Mouse (Mus musculus) layer of hippocampus, adult 9-10 months (tissue): ENCODE data around the gene Ropn1.
A peak's percentile ranks its signal among the peaks of the same experiment; 100 is the strongest.
"Not testable (repeated sequence)": the region's sequence is repeated elsewhere in the genome, so short reads cannot be mapped to it uniquely, and the experiment has no call there.

Experiments used
- DNase-seq: peaks from one replicate; pipeline ENCODE4 v3.0.0; 2022; ENCODE audit warnings: low spot score

The Ropn1 gene

DNA sequence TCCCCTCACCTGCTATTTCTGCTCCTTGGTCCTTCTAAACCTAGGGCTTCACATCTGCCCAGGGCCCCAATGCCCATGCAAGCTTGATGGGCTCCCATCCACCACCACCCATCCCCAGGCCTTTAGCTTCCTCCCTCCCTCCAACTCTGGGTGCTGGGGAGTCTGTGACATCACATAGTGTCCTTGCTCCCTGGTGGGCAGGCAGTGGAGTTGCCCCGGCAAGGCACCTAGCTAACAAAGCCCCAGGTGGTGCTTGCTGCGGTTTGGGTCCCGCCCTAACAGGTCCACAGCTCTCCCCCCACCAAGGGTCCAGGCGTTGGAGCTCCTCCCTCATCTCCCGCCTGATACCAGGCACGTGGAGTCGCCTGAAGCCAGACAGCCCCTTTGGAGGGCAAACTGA, at the start of gene Ropn1:
Gene Ropn1 (plus strand): TSS at position 301 of the 400 bp plus-strand sequence.
- no peak for DNase-seq

DNA sequence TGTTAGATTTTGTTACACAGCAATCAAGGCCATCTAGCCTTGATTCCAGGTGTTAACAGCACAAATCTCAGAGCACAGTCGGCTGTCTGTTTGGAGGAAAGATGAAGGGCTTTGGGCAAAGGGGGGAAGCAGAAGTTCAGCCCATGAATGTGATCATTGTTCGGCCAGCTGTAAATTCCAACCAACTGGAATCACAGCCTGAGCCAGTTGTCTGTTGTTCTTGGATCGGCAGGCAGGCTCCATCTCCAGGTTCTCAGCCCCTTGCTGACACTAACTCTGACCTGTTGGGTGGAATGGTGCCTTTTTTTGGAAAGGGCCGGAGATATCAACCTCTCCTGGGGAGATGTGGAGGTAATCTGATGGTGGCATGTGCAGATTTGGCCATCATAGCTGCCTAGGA, 47.8 kb upstream of the Ropn1 start:
- no peak for DNase-seq

DNA sequence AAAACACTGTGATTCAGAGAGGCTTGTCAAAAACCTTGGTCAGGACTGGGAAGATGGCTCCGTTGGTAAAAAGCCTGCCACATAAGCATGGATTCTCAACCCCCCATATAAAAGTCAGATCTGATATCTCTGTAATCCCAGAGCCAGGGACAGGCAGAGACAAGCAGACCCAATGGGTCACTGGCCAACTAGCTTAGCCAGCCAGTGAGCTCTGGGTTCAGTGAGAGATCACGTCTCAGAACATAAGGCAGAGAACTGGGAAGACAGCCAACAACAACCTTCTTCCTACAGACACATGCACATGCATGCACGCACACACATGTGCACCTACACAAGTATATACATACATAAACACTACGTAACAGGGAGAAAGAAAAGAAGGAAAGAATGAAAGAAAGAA, 46.6 kb upstream of the Ropn1 start:
- no peak for DNase-seq

DNA sequence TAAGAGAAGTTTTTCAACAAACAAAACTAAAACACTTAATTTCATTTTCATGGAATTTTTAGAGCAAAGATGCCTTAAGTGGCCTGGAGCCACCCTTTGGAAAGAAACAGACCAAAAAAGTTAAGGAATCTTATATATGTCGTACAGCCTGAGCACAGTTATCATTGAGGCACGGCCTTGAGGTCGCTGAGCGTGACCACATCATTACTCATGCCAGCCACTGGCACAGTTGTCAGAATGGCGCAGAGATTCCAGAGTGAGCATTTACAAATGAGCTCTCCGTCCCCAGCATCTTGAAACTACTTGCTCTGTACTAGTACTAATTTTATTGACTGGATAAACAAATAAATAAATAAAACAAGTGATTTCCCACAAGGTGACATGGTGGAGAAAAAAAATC, 45.9 kb upstream of the Ropn1 start:
- no peak for DNase-seq

DNA sequence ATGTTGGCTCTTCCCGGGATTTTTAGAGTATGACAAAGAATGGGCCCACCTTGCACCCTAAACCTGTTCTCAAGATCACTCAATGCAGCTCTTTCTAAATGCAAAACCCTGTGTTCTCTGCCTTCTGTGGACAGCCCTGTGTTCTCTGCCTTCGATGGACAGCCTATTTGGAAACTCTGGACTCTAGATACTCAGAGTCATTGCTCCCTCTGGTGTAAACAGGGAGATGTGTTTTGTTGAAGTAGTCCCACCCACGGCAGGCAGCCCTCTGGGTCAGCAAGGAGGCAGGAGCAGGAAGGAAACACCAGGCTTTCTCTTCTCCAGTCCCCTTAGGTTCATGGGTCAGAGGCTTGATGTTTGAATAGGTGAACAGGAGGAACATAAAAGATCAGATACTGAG, 44.0 kb upstream of the Ropn1 start:
- no peak for DNase-seq

DNA sequence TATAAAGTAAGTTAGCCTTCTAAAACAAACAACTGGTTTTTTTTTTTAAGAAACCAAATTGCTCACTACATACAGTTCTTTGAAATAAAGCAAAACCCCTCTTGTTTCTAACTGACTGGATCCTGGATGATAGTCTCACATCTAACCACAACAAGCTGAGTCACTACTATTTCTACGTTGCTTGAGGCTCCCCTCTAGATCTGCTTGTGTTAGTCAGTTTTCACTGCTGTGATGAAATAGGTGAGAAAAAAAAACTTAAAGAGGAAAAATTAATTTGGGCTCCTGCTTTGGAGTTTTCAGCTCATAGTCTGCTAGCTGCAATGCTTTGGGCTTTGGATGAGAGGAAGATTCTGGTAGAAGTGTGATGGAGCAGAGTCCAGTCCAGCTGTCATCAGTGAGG, 39.6 kb upstream of the Ropn1 start:
- no peak for DNase-seq

DNA sequence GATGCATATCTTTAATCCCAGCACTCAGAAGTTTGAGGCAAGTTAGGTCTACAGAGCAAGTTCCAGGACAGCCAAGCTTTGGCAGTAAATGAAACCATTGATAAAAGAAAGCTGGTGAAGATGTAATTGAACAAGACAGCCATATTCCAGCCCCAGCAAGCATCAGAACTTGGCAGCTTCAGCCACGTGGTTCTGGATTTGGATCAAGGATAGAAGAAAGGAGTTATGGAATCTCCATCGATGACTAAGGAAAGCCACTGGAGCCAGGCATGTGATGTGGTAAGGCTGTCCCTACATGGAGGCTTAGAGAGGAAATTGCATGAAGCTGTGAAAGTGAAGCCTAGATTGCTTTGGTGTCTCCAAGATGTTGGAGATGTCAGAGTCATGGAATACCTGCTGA, 35.7 kb upstream of the Ropn1 start:
- no peak for DNase-seq

DNA sequence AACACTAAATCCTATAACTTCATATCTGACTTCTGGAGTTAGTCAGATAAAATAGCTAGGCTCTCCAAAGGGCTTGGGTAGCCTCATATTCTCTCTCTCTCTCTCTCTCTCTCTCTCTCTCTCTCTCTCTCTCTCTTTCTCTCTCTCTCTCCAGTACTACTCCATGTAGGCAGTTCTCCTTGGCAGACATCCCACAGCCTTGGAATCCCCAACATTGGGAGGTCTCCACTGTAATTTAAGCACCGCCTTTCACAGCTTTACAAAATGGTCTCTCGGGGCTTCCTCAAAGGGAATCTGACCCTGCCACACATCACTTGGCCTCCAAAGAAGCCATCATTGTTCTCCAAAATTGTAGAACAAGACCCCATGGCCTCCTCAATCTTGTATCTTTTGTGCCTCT, 22.1 kb upstream of the Ropn1 start:
- DNase-seq: no peak

DNA sequence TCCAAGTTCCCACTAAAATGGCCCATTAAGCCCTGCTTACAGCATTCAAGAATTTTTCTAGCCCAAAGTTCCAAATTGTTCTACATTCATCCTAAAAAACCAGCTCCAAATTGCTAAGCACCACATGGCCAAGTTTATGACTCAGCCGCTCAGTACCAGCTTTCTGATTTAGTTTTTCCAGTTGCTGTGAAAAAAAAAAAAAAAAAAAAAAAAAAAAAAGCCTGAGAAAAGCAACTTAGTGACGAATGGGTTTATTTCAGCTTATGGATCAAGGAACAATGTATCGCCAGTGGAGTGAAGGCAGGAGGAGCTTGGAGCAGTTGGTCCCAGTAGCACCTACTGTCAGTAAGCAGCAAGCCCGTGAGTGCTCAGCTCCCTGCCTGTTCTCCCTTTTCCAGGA, 21.3 kb upstream of the Ropn1 start:
- DNase-seq: peak; percentile 31

DNA sequence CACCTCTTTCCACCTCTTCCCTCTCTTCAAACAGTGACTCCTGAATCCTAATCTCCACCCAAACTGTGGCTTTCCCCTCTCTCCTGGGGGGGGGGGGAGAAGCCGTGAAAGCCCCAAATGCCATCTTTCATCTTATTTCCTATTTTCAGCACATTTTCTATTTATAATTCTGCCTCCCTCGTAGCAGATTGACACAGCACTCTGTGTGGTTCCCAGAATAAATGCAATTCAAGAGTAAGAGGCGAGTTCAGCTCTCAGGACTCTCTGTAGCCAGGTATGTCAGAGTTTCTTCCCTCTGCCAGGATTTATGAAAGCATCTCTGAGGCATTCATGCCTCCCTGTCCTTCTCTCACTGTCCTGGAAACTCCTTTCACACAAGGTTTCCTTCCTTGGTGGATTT, 14.2 kb upstream of the Ropn1 start:
- no peak for DNase-seq

DNA sequence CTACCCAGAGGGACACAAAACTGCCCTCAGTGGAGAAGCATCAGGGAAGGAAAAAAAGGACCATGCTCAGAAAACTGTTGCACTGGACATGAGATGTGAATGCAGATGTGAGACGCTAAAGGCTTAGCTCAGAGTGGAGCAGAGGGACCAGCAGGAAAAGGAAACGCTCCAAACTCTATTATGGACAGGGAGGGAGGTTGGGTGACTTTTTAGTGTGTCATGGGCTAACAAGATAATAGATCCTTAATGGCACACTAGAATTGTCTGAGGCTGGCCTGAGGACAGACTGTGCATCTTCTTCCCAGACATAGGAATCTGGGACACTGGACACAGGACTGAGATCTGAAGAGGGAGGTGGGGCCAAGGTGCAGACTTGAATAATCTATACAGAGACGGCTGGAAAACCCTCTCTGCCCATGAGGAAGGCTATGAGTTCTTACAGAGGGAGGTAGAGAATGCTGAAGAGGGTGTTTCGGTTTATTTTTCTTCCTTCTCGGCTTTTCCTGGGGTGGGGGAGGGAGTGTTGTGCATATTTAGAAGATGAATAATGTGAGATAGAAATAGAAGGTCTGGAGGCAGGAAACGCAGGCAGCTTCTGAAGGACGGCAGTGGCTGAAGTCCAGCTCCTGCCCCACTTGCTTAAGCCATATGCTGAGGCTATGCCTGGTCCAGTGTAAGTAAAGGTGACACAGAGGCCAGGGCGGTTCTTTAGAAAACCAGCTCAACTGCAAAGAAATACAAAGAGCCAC, 6.0 kb upstream of the Ropn1 start:
- DNase-seq: no peak

DNA sequence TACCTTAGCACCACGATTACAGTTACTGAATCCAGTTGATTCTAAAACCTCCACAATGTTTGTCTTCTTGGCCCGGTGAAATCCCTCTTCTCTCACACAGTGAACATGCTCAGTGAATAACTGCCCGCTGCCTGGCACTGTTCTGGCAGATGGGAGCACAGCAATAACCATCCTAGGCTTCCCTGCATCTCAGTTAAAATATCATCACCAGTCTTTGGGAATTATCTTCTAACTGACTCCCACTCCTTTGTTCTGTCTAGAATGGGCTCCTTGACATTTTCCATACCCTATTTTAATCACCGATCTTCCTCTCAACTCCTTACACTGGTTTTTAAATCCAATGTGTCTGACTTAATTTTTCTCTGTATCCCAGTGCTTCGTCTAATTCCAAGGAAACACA, 3.3 kb downstream of the Ropn1 start:
- no peak for DNase-seq

DNA sequence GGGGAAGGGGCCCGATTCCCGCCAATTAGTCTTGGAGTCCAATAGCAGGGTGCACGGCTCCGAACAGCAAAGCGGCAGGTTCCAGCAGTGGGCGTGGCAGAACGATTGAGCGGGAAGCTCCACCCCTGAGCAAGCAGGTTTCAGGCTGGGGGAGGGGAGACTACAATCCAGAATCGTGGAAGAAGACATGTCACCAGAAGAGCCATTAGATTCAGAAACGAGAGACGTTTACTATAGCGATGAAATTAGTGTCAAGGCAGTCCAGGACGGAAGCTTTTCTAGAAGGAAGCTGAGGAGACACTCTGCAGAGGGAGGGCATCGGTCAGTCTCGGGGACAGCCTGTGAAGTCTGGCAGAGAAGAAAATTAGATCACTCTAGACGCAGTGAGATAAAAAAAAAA, 7.8 kb downstream of the Ropn1 start:
- not testable (repeated sequence) for DNase-seq

DNA sequence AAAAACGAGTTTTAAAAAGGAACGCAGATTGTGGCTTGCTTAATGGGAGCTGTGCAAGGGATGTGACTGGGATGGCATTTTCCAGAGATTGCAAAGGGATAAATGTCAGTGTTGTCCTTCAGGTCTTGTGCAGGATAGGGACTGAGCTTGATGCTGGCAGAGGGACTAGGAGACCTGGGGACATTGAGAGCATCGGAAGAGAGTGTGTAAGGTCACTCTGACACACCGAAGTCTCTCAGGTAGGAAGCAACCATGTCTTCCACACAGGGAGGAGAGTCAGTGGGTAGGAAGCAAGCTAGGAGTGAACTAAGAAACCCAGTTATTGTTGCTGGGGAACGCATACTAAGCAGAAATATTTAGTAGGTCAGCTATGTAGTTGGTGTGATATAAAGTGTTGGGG, 8.3 kb downstream of the Ropn1 start:
- DNase-seq: no peak

DNA sequence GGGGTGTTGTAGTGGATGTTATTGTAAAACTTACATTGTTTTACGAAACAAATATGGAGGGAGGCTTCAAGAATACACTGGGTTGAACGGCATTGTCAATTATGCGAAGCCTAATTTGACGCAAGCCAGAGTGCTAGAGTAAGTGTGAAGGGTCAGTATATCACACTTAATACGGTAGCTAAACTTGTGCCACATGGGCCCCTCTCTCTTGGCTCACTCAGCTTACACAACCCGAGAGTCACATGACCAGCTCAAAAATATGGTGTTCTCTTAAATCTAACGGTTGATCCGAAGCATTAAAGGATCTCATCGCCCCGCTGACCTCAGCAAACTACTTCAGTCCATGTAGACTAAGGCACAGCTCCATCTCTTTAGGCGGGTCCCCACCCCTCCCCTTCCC, 8.7 kb downstream of the Ropn1 start:
- DNase-seq: no peak

DNA sequence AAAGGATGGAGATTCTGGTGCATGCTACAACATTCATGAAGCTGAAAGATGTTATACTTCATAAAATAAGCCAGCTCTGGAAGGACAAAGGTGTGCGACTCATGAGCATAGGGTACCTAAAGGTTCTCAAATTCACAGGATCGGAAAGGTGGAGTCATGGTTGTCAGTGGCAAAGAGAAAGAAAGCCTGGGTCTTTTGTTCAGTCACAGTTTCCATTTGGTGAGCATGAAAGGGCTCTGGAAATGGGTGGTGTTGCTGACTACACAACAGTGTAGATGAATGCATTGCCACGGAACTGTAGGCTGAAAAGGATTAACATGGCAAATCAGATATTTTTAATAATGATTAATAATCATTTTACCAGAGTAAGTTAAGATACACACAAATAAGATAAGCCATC, 14.8 kb downstream of the Ropn1 start:
- DNase-seq: no peak

DNA sequence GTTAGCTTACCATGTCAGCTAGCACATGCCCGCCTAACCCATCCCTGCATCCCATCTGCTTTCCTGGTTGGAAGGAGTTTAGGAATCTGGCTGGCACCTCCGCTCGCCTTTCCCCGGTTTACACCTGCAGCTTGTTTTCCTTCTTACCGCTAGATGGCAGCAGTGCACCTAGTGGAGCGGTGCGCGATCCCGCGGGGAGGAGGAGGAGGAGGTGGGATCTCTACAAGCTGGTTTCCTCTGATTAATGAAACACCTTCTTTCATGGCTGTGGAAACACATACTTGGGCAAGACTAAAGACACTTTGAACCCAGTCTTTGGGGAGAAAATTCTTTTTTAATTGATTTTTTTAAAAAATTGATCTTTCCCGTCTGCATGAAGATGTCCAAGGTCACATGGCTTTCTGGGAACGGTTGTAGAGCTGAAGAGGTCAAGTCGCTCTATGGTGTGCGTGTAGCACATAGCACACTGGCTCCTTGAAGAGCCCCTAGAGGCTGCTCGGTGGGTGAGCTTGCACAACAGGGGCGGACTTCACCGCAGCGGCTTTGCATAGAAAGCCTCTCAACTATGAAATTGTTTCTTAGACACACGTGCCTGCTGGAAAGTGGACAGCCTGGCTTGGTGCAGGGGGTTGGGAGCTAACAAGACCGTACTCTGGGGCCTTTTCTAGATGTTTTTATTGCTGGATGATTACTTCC, 17.5 kb downstream of the Ropn1 start:
- peak; percentile 50 for DNase-seq

DNA sequence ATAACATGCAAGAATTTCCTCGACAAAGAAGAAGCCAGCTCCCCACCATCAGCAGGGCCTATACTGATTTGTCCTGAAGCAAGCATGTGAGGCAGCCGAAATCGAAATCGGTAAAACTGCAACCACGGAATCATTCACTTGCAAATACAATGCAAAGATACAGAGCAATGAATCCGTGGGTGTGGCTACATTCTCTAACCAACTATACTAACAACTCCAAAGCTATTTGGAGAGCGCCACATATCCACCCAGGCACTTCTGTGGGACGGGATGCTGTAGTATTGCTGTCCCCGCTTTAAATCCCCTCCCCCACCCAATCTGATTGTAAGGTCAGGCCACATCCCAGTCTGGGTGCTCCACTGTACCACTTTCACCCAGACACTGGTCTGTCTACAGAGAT, 18.6 kb downstream of the Ropn1 start:
- no peak for DNase-seq

DNA sequence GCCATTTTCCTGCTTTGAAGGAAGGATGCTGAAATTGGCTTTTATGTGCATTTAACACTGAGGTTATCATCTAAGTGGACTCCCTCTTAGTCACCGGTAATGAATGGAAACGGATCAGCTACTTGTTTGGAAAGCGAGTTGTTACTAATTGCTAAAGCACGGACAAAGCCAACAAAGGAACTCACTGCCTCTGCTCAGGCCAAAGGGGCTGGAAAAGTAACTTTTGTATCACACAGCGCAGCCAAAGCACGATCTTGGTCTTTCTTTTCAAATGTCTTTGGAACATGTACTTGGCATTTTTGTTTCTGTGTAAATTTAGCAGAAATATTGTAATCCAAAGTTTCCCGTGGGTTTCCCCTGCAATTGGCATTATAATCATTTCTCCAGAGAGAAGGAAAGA, 22.2 kb downstream of the Ropn1 start:
- no peak for DNase-seq

DNA sequence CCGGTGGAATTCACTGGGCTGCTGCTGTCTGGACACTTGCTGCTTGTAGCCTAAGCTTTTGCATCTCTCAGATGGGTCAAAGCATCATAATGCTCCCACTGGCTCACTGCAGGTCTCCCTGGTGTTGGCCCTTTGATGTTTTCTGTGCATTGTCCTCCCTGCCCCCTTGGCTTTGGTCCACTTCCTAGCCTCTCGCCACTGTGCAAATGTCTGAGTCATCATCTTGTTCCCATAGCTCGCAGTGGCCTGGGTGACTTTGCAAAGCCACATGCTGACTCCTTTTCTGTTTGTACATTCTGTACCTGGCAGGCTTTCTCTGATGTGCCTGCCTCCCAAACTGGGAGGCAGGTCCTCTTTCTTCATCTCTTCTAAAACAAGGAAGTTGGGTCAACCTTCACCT, 23.1 kb downstream of the Ropn1 start:
- DNase-seq: no peak

DNA sequence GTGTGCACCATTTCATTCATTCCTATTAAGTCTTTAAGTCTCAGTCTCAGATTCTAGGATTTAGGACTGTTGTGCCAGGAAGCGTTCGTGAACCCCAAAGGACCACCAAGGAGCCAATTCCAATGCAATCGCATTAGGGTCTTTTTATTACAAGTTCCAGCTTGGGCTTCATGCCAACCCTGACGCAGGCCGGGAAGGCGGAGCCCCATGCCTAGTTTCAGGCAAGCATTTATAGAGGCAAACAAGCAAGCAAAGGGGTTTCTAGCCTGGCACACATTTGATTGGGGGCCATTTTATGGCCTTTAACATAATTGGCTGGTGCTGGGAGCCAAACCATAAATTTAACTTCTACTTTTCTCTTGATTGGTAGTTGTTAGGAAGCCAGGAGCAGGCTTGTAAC, 24.6 kb downstream of the Ropn1 start:
- no peak for DNase-seq

DNA sequence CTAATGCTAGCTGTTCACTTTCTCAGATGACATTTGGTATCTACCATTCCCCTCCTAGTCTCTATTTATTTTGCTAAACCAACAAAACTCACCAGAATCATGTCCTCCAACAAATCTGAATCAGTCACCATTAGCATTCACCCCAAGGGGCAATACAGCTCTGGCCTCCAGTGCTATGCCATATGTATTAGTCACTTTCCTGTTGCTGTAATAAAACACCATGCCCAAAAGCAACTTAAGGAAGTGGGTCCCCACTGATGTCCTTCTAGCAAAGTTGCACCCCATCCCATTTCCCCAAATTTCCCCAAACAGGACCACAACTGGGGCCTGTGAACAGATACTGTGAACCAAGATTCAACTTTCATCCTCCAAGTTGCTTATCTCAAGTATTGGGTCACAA, 32.1 kb downstream of the Ropn1 start:
- no peak for DNase-seq

DNA sequence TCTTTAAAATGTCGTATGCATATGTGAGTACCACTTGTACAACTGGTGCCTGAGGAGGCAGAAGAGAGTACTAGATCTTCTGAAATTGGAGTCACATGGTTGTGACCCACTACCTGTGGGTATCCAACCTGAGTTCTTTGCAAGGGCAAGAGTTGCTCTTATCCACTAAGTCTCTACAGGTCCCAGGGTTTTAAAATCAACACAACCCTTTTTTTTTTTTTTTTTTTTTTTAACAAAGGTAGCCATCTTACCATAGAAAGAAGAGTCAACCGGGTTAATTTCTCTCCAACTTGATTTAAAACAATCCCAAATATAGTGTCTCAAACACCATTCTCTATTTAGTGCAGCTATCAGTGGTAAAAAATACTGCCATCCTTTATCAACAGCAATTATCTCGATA, 40.2 kb downstream of the Ropn1 start:
- DNase-seq: no peak
